ENCODE assay signal across 9 mouse cellular contexts in the genomic region with DNA sequence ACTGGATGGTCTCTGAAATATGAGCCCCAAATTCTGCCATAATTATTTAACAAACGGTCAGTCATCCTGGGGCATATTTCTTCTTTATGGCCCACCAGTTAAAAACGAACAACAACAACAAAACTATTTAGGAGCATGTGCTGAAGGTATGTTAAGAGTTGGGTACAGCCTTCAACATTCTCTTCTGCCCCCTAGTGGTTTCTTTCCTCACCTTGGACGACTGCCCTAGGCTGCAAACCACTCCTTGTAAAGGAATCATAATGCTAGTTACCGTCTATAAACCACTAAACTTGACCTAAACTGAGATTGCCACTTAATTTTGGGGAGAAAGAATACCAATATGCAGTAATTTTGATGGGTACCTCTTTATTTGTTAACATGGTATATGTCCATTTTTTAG. TPM values are rescaled to one million over a fixed set of nuclear protein-coding genes. Genes with fewer than 3 reads are reported as not detected.
DNase-seq lines count a peak whose midpoint lies in the region; ATAC-seq lines count a peak whose summit lies in the region.
"Had no signal": no experiment of that assay in that cellular context is flagged by ENCODE, and none has a peak within 500 bp of the region (broad histone marks: within the 10 kb centered on the region; RNA-seq: fewer than 3 reads in every experiment).

No protein-coding gene starts in this region.

- WGBS in heart, embryonic 13.5 days, result 19% methylated on average over 4 of the region's 4 CpGs
- 37% methylated on average over 4 of the region's 4 CpGs for WGBS in forebrain, embryonic 11.5 days

- no peaks in the 10 kb centered on the region for H3K36me3 ChIP-seq in heart, embryonic 13.5 days
- no peaks in the 10 kb centered on the region for H3K36me3 ChIP-seq in forebrain, embryonic 11.5 days (ENCODE audit: control insufficient read depth, insufficient read depth, low read length)

- H3K27me3 ChIP-seq in heart, embryonic 13.5 days (replicated peaks), result no peaks in the 10 kb centered on the region
- no peaks in the 10 kb centered on the region for H3K27me3 ChIP-seq in forebrain, embryonic 11.5 days (ENCODE audit: control insufficient read depth, insufficient read depth, low read length)

- H3K9me3 ChIP-seq in heart, embryonic 13.5 days, result peaks cover 11% of the 10 kb centered on the region; the same call in 1 of the 2 replicates
- no peaks in the 10 kb centered on the region; the same call in 1 of the 2 replicates for H3K9me3 ChIP-seq in forebrain, embryonic 11.5 days (ENCODE audit: control insufficient read depth, low read length)

- DNase-seq in heart, adult 11 months, result no peak
- peak; percentile 30 for DNase-seq in lung, postnatal 10 days
- DNase-seq in lung, adult 18-20 months, result no peak
- peak; percentile 71 for DNase-seq in embryo, embryonic 11 days
- peak; percentile 78 for DNase-seq in retina, embryonic 14.5 days (ENCODE audit: low spot score)
- no peak for DNase-seq in thymus, postnatal 10 days (ENCODE audit: low spot score in 2 of 2)
- no peak for DNase-seq in forebrain, embryonic 11.5 days (ENCODE audit: low spot score)

- no peaks in the 10 kb centered on the region for H3K4me1 ChIP-seq in heart, embryonic 13.5 days
- 0 out of 2 replicates have a peak, but pooled peaks cover 2% of the 10 kb centered on the region for H3K4me1 ChIP-seq in forebrain, embryonic 11.5 days (replicated peaks; ENCODE audit: control insufficient read depth, insufficient read depth, low read length)

- no peak overlapping the region for H3K27ac ChIP-seq in heart, embryonic 13.5 days (replicated peaks)
- H3K27ac ChIP-seq in forebrain, embryonic 11.5 days (ENCODE audit: low read depth, low read length), result no peak overlapping the region

- no peak overlapping the region for H3K9ac ChIP-seq in heart, embryonic 13.5 days
- H3K9ac ChIP-seq in forebrain, embryonic 11.5 days (ENCODE audit: low read length), result no peak overlapping the region

- H3K4me2 ChIP-seq in heart, embryonic 13.5 days, result peak overlapping the region; percentile 73; the same call in 1 of the 2 replicates
- no peak overlapping the region for H3K4me2 ChIP-seq in forebrain, embryonic 11.5 days (ENCODE audit: low read depth, low read length, severe bottlenecking)

- no peak for ATAC-seq in heart, embryonic 13.5 days (ENCODE audit: extremely low read depth, insufficient number of reproducible peaks, low FRiP score, low TSS enrichment)
- no peak for ATAC-seq in forebrain, embryonic 11.5 days (replicated peaks; ENCODE audit: low FRiP score)

- H3K4me3 ChIP-seq in heart, embryonic 13.5 days, result no peak overlapping the region; the same call in 1 of the 2 replicates
- H3K4me3 ChIP-seq in forebrain, embryonic 11.5 days (ENCODE audit: low read depth, low read length), result no peak overlapping the region
- H3K4me3 ChIP-seq: megakaryocyte, embryonic 14.5 days had no signal

RNA-seq across cellular contexts. Expression of a gene that starts 1.2 kb away (rescaled TPM):
- 0.34 and 0.57 TPM in 2 replicates for polyA plus RNA-seq in heart, embryonic 13.5 days (2015; fragmentation: Nextera tagmentation; extraction: Ambion mirVana)
- polyA plus RNA-seq in forebrain, embryonic 11.5 days (2014; fragmentation: Nextera tagmentation; extraction: Ambion mirVana), result 12.5 and 13.9 TPM in 2 replicates

RNA-seq across cellular contexts. Expression of a gene that starts 29.3 kb away (rescaled TPM):
- 63.9 and 65.2 TPM in 2 replicates for polyA plus RNA-seq in heart, embryonic 13.5 days (2015; fragmentation: Nextera tagmentation; extraction: Ambion mirVana)
- polyA plus RNA-seq in forebrain, embryonic 11.5 days (2014; fragmentation: Nextera tagmentation; extraction: Ambion mirVana), result 152 and 169 TPM in 2 replicates

RNA-seq across cellular contexts. Expression of a gene that starts 44.3 kb away (rescaled TPM):
- polyA plus RNA-seq in heart, embryonic 13.5 days (2015; fragmentation: Nextera tagmentation; extraction: Ambion mirVana), result 2.6 and 3.0 TPM in 2 replicates
- 19.3 and 20.7 TPM in 2 replicates for polyA plus RNA-seq in forebrain, embryonic 11.5 days (2014; fragmentation: Nextera tagmentation; extraction: Ambion mirVana)

Comparison
In these comparisons a context has a peak if more than half of its experiments do, and no peak if none do; other contexts are left out.
1. DNase-seq: peak in lung, postnatal 10 days (single experiment), embryo, embryonic 11 days (single experiment) and retina, embryonic 14.5 days (single experiment); none in heart, adult 11 months (single experiment), lung, adult 18-20 months (0 of 2), thymus, postnatal 10 days (0 of 2) and forebrain, embryonic 11.5 days (single experiment).